ENCODE assay signal across 12 mouse cellular contexts in the genomic region with DNA sequence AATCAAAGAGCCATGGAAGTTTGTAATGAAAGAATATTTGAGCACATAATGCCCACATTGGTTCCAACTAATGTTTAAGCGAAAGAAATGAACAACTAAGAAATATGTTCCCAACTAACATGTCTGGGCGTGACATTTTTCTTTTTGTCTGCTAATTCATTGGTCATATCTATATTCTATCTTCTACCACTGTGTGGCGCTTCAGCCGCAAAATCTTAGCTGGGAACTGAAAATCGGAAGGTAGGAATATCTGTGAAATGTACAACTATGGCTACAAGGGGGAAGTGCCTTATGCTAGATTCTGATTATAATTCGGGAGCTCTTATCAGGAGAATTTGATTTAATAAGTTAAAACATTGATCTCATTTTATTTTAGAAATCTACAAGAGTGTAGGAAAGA.
DNase-seq lines count a peak whose midpoint lies in the region; ATAC-seq lines count a peak whose summit lies in the region.
"Had no signal": no experiment of that assay in that cellular context is flagged by ENCODE, and none has a peak within 500 bp of the region (broad histone marks: within the 10 kb centered on the region; RNA-seq: fewer than 3 reads in every experiment).

No protein-coding gene starts in this region.

- H3K9ac ChIP-seq in embryonic facial prominence, embryonic 14.5 days (ENCODE audit: low read depth, low read length), result no peak overlapping the region
- H3K9ac ChIP-seq: hindbrain, embryonic 15.5 days; limb, embryonic 15.5 days had no signal

- H3K27me3 ChIP-seq in embryonic facial prominence, embryonic 14.5 days (replicated peaks; ENCODE audit: control insufficient read depth, insufficient read depth, low read length), result no peaks in the 10 kb centered on the region
- H3K27me3 ChIP-seq: hindbrain, embryonic 15.5 days; limb, embryonic 15.5 days had no signal

- no peaks in the 10 kb centered on the region for H3K4me1 ChIP-seq in embryonic facial prominence, embryonic 14.5 days (ENCODE audit: control insufficient read depth, insufficient read depth, low read length)
- H3K4me1 ChIP-seq: hindbrain, embryonic 15.5 days; limb, embryonic 15.5 days had no signal

- no peak overlapping the region for H3K4me3 ChIP-seq in embryonic facial prominence, embryonic 14.5 days (ENCODE audit: low read depth, low read length)
- H3K4me3 ChIP-seq: hindbrain, embryonic 15.5 days; limb, embryonic 15.5 days had no signal

- H3K27ac ChIP-seq in embryonic facial prominence, embryonic 14.5 days (replicated peaks; ENCODE audit: low read depth, low read length), result no peak overlapping the region
- H3K27ac ChIP-seq: hindbrain, embryonic 15.5 days; limb, embryonic 15.5 days had no signal

- ATAC-seq in embryonic facial prominence, embryonic 14.5 days (ENCODE audit: low read depth), result no peak
- ATAC-seq: forebrain, embryonic 16.5 days had no signal

- 41% methylated on average over 6 of the region's 6 CpGs for WGBS in embryonic facial prominence, embryonic 14.5 days

- peak; percentile 6 for DNase-seq in adrenal gland, postnatal 14 days
- DNase-seq in adrenal gland, adult 8-10 months, result no peak
- DNase-seq in kidney, postnatal 10 days, result peak; percentile 10
- no peak for DNase-seq in kidney, adult 8-10 months
- peak; percentile 35 for DNase-seq in 416B (ENCODE audit: low read depth)
- peak; percentile 19 for DNase-seq in embryonic facial prominence, embryonic 14.5 days (ENCODE audit: low spot score)
- DNase-seq in thymus, postnatal 36 days, result no peak
- DNase-seq in T-cell, adult 2 months (ENCODE audit: low spot score), result no peak
- DNase-seq: B cell, adult 2 months had no signal

- H3K9me3 ChIP-seq in embryonic facial prominence, embryonic 14.5 days (ENCODE audit: control insufficient read depth, low read length), result no peaks in the 10 kb centered on the region
- H3K9me3 ChIP-seq: hindbrain, embryonic 15.5 days; limb, embryonic 15.5 days had no signal

- H3K36me3 ChIP-seq in embryonic facial prominence, embryonic 14.5 days (ENCODE audit: control insufficient read depth, insufficient read depth, low read length), result no peaks in the 10 kb centered on the region
- H3K36me3 ChIP-seq: hindbrain, embryonic 15.5 days; limb, embryonic 15.5 days had no signal

- H3K4me2 ChIP-seq in embryonic facial prominence, embryonic 14.5 days (ENCODE audit: low read depth, low read length), result no peak overlapping the region
- H3K4me2 ChIP-seq: hindbrain, embryonic 15.5 days; limb, embryonic 15.5 days had no signal

Comparison
In these comparisons a context has a peak if more than half of its experiments do, and no peak if none do; other contexts are left out.
1. DNase-seq: peak in adrenal gland, postnatal 14 days (single experiment), kidney, postnatal 10 days (single experiment), 416B (single experiment) and embryonic facial prominence, embryonic 14.5 days (single experiment); none in adrenal gland, adult 8-10 months (single experiment), kidney, adult 8-10 months (0 of 2), thymus, postnatal 36 days (0 of 2) and T-cell, adult 2 months (single experiment).